In genomic region chr7:25106790-25107502, GRCm38 (mm10) we compare ENCODE assay signal across 13 mouse cellular contexts. TPM values are rescaled to one million over a fixed set of nuclear protein-coding genes. Genes with fewer than 3 reads are reported as not detected.
DNase-seq lines count a peak whose midpoint lies in the region; ATAC-seq lines count a peak whose summit lies in the region.
"Had no signal": no experiment of that assay in that cellular context is flagged by ENCODE, and none has a peak within 500 bp of the region (broad histone marks: within the 10 kb centered on the region; RNA-seq: fewer than 3 reads in every experiment).

No protein-coding gene starts in this region.

- no peak overlapping the region for H3K27ac ChIP-seq in intestine, embryonic 15.5 days
- no peak overlapping the region for H3K27ac ChIP-seq in intestine, embryonic 16.5 days (ENCODE audit: low read length)
- no peak overlapping the region for H3K27ac ChIP-seq in neural tube, embryonic 13.5 days (replicated peaks)
- no peak overlapping the region for H3K27ac ChIP-seq in neural tube, embryonic 15.5 days (replicated peaks)
- H3K27ac ChIP-seq: limb, embryonic 15.5 days; neural tube, embryonic 12.5 days had no signal

- H3K36me3 ChIP-seq in intestine, embryonic 15.5 days, result no peaks in the 10 kb centered on the region
- no peaks in the 10 kb centered on the region for H3K36me3 ChIP-seq in intestine, embryonic 16.5 days (ENCODE audit: control insufficient read depth, insufficient read depth, low read length)
- peaks cover 3% of the 10 kb centered on the region; the same call in 1 of the 2 replicates for H3K36me3 ChIP-seq in neural tube, embryonic 13.5 days
- 0 out of 2 replicates have a peak, but pooled peaks cover 2% of the 10 kb centered on the region for H3K36me3 ChIP-seq in neural tube, embryonic 15.5 days
- H3K36me3 ChIP-seq: limb, embryonic 15.5 days had no signal

- H3K9me3 ChIP-seq in intestine, embryonic 15.5 days, result no peaks in the 10 kb centered on the region
- no peaks in the 10 kb centered on the region for H3K9me3 ChIP-seq in intestine, embryonic 16.5 days (ENCODE audit: control insufficient read depth, low read length)
- H3K9me3 ChIP-seq in neural tube, embryonic 13.5 days, result no peaks in the 10 kb centered on the region
- no peaks in the 10 kb centered on the region for H3K9me3 ChIP-seq in neural tube, embryonic 15.5 days (replicated peaks)
- H3K9me3 ChIP-seq: limb, embryonic 15.5 days; neural tube, embryonic 12.5 days had no signal

- no peak for DNase-seq in right cerebral cortex, postnatal 4 days
- DNase-seq: adrenal gland, postnatal 14 days; cerebellum, adult 18-20 months; layer of hippocampus, adult 9-11 months; thymus, postnatal 4 days had no signal

- WGBS in intestine, embryonic 15.5 days, result 55% methylated on average over 16 of the region's 17 CpGs
- 50% methylated on average over 16 of the region's 17 CpGs for WGBS in intestine, embryonic 16.5 days
- WGBS in neural tube, embryonic 13.5 days, result 46% methylated on average over 16 of the region's 17 CpGs
- 46% methylated on average over 17 of the region's 17 CpGs for WGBS in neural tube, embryonic 15.5 days

- no peak overlapping the region for H3K4me3 ChIP-seq in intestine, embryonic 15.5 days (replicated peaks)
- H3K4me3 ChIP-seq in intestine, embryonic 16.5 days (ENCODE audit: low read length), result no peak overlapping the region
- no peak overlapping the region for H3K4me3 ChIP-seq in neural tube, embryonic 13.5 days
- H3K4me3 ChIP-seq in neural tube, embryonic 15.5 days (replicated peaks), result no peak overlapping the region
- H3K4me3 ChIP-seq: limb, embryonic 15.5 days; neural tube, embryonic 12.5 days had no signal

- H3K27me3 ChIP-seq in intestine, embryonic 15.5 days (replicated peaks), result no peaks in the 10 kb centered on the region
- H3K27me3 ChIP-seq in intestine, embryonic 16.5 days (replicated peaks; ENCODE audit: control insufficient read depth, insufficient read depth, low read length), result no peaks in the 10 kb centered on the region
- no peaks in the 10 kb centered on the region for H3K27me3 ChIP-seq in neural tube, embryonic 13.5 days
- no peaks in the 10 kb centered on the region for H3K27me3 ChIP-seq in neural tube, embryonic 15.5 days (replicated peaks)
- H3K27me3 ChIP-seq: limb, embryonic 15.5 days; neural tube, embryonic 12.5 days had no signal

- no peak overlapping the region for H3K4me2 ChIP-seq in intestine, embryonic 15.5 days (replicated peaks)
- H3K4me2 ChIP-seq in intestine, embryonic 16.5 days (ENCODE audit: low read depth, low read length), result no peak overlapping the region
- H3K4me2 ChIP-seq in neural tube, embryonic 13.5 days, result no peak overlapping the region
- H3K4me2 ChIP-seq in neural tube, embryonic 15.5 days, result no peak overlapping the region
- H3K4me2 ChIP-seq: limb, embryonic 15.5 days; neural tube, embryonic 12.5 days had no signal

- no peak overlapping the region for H3K9ac ChIP-seq in intestine, embryonic 15.5 days
- H3K9ac ChIP-seq in intestine, embryonic 16.5 days (ENCODE audit: low read depth, low read length), result no peak overlapping the region
- H3K9ac ChIP-seq in neural tube, embryonic 13.5 days, result no peak overlapping the region
- H3K9ac ChIP-seq in neural tube, embryonic 15.5 days (replicated peaks), result no peak overlapping the region
- H3K9ac ChIP-seq: limb, embryonic 15.5 days; neural tube, embryonic 12.5 days had no signal

- H3K4me1 ChIP-seq in intestine, embryonic 15.5 days (replicated peaks), result no peaks in the 10 kb centered on the region
- no peaks in the 10 kb centered on the region for H3K4me1 ChIP-seq in intestine, embryonic 16.5 days (ENCODE audit: control insufficient read depth, insufficient read depth, low read length)
- no peaks in the 10 kb centered on the region; the same call in 1 of the 2 replicates for H3K4me1 ChIP-seq in neural tube, embryonic 13.5 days (replicated peaks)
- peaks cover 4% of the 10 kb centered on the region; the same call in 1 of the 2 replicates for H3K4me1 ChIP-seq in neural tube, embryonic 15.5 days
- H3K4me1 ChIP-seq: limb, embryonic 15.5 days had no signal

- ATAC-seq in intestine, embryonic 15.5 days, result peak; percentile 31; the same call in 1 of the 2 replicates
- no peak for ATAC-seq in intestine, embryonic 16.5 days
- 0 out of 2 replicates have a peak, but pooled peaks have one; percentile 51 for ATAC-seq in neural tube, embryonic 13.5 days (ENCODE audit: low read depth)
- ATAC-seq in neural tube, embryonic 15.5 days (ENCODE audit: low FRiP score), result no peak
- ATAC-seq in common myeloid progenitor, adult 5-6 weeks (replicated peaks; ENCODE audit: low read depth, poor library complexity, severe bottlenecking), result peak; percentile 63
- ATAC-seq in monocyte, adult 5-6 weeks (replicated peaks; ENCODE audit: insufficient number of reproducible peaks, low FRiP score, low TSS enrichment, poor library complexity, severe bottlenecking), result peak; percentile 70

RNA-seq across cellular contexts. Expression of gene Zfp574, which starts 34.6 kb away (rescaled TPM):
- polyA plus RNA-seq in intestine, embryonic 15.5 days (2015; fragmentation: Nextera tagmentation; extraction: Ambion mirVana), result 24.7 and 25.3 TPM in 2 replicates
- polyA plus RNA-seq in intestine, embryonic 16.5 days (2015; fragmentation: Nextera tagmentation; extraction: Ambion mirVana), result 23.1 and 23.3 TPM in 2 replicates
- 32.8 and 35.4 TPM in 2 replicates for polyA plus RNA-seq in neural tube, embryonic 13.5 days (2015; fragmentation: Nextera tagmentation; extraction: Ambion mirVana)
- 31.6 TPM in 2 replicates for polyA plus RNA-seq in neural tube, embryonic 15.5 days (2015; fragmentation: Nextera tagmentation; extraction: Ambion mirVana)
- total RNA-seq in common myeloid progenitor, adult 5-6 weeks (2017), result 4.8 and 8.4 TPM in 2 replicates
- total RNA-seq in monocyte, adult 5-6 weeks (2017), result 1.5 to 4.7 TPM (median 3.4 TPM) in 3 replicates

RNA-seq across cellular contexts. Expression of gene Grik5, which starts 34.8 kb away (rescaled TPM):
- 3.3 and 3.7 TPM in 2 replicates for polyA plus RNA-seq in intestine, embryonic 15.5 days (2015; fragmentation: Nextera tagmentation; extraction: Ambion mirVana)
- 1.5 and 1.9 TPM in 2 replicates for polyA plus RNA-seq in intestine, embryonic 16.5 days (2015; fragmentation: Nextera tagmentation; extraction: Ambion mirVana)
- 15.2 and 15.3 TPM in 2 replicates for polyA plus RNA-seq in neural tube, embryonic 13.5 days (2015; fragmentation: Nextera tagmentation; extraction: Ambion mirVana)
- polyA plus RNA-seq in neural tube, embryonic 15.5 days (2015; fragmentation: Nextera tagmentation; extraction: Ambion mirVana), result 14.9 and 17.8 TPM in 2 replicates
- 10.4 and 11.5 TPM in 2 replicates for total RNA-seq in common myeloid progenitor, adult 5-6 weeks (2017)
- 0.48 to 2.9 TPM in 2 of 3 replicates, not detected in the other for total RNA-seq in monocyte, adult 5-6 weeks (2017)

Comparison
In these comparisons a context has a peak if more than half of its experiments do, and no peak if none do; other contexts are left out.
1. ATAC-seq: peak in intestine, embryonic 15.5 days (single experiment), neural tube, embryonic 13.5 days (single experiment), common myeloid progenitor, adult 5-6 weeks (single experiment) and monocyte, adult 5-6 weeks (single experiment); none in intestine, embryonic 16.5 days (single experiment) and neural tube, embryonic 15.5 days (single experiment).